Mouse (Mus musculus): Measurements from ENCODE around the gene Pex11b.
"Not testable (repeated sequence)": the region's sequence is repeated elsewhere in the genome, so short reads cannot be mapped to it uniquely, and the experiment has no call there.

The Pex11b gene

DNA sequence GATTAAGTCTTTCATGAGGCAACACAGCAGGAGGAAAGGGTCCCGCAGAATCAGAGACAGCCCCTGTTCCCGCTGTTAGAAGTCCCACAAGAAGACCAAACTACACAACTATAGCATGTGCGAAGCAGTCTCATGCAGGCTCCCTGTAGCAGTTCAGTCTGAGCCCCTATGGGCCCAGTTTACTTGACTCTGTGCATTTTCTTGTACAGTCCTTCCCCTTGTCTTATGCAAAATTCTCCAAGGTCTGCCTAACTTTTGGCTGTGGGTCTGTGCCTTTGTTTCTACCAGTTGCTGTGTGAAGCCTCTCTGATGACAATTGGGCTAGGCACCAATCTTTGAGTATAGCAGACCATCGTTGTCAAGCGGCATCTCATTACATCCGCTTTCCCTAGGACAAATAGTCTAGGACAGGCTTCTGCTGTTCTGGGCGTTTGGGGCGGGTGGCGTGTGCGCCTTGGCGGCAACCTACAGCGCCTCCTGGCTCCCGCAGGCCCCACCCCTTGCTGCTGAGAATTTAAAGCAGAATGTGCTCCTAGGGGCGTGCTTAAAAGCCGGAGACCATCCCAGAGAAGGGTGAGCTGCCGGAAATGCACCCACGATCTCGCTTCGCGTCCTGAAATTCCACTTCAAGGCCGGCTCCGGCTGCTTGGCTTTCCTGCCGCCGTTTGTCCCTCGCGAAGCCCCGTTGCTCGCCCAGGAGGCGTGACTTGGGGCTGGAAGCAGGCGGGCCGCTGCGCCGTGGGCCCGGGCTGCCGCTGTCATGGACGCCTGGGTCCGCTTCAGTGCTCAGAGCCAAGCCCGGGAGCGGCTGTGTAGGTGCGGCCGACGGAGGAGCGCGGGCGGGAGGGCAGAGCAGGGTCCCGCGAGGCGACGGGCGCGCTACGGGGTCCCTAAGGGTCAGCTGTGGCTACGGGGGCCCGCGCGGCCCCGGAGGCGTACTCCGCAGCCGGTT is at the start of gene Pex11b, which contains the start of gene Gm42957:
TSS of gene Pex11b (plus strand) at position 449 of the 952 bp plus-strand sequence.
TSS of gene Gm42957 (plus strand) at position 547 of the 952 bp plus-strand sequence.
- peak; percentile 75; the same call in 1 of the 2 replicates for ATAC-seq (ENCODE audit: insufficient number of reproducible peaks, low FRiP score, low TSS enrichment)

GRCm38 (mm10) chr3:96590657-96591056 is 44.5 kb upstream of the Pex11b start:
- ATAC-seq (ENCODE audit: insufficient number of reproducible peaks, low FRiP score, low TSS enrichment) = no peak

DNA sequence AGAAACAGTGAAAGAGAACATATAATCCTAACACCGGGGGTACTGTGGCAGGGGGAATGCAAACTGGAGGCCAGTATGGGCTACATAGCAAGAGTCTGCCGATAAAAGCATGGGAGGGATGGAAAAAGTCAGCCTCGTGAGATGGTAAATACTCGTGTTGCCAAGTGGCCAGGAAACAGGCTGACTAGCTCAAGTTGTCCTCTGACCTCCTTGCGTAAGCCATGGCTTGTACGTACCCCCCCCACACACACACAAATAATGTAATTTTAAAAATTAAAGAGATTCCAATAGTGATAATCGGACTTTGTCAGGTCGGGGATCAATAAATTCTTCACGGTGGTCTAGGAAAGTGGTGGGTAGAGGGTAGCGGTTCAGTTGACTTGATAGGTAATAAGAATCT is 41.8 kb upstream of the Pex11b start:
- ATAC-seq (ENCODE audit: insufficient number of reproducible peaks, low FRiP score, low TSS enrichment) = no peak

GRCm38 (mm10) chr3:96593790-96594560 is 41.2 kb upstream of the Pex11b start, which contains the start of gene Polr3gl:
TSS of gene Polr3gl (minus strand) at chr3:96594181.
- peak; percentile 83 for ATAC-seq (ENCODE audit: insufficient number of reproducible peaks, low FRiP score, low TSS enrichment)

DNA sequence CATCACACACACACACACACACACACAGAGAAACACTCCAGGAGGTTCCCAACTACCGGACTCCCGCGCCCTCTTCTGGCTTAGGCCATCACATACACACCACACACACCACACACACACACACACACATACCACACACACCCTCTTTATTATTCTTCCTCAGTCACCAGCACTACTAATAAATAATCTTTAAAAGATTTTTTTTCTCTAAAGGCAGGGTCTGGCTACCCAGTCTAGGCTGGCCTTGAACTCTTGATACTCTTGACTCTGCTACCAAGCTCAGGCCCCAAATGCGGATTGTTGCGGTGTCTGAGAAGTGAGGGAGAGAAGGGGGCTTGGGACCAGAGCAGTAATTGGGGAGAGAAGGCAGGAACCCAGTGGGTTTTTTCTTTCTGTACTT is 40.3 kb upstream of the Pex11b start:
- ATAC-seq (ENCODE audit: insufficient number of reproducible peaks, low FRiP score, low TSS enrichment) = no peak

- no peak for ATAC-seq (ENCODE audit: insufficient number of reproducible peaks, low FRiP score, low TSS enrichment)
These were observed 39.5 kb upstream of the Pex11b start for GRCm38 (mm10) chr3:96595661-96596060.

DNA sequence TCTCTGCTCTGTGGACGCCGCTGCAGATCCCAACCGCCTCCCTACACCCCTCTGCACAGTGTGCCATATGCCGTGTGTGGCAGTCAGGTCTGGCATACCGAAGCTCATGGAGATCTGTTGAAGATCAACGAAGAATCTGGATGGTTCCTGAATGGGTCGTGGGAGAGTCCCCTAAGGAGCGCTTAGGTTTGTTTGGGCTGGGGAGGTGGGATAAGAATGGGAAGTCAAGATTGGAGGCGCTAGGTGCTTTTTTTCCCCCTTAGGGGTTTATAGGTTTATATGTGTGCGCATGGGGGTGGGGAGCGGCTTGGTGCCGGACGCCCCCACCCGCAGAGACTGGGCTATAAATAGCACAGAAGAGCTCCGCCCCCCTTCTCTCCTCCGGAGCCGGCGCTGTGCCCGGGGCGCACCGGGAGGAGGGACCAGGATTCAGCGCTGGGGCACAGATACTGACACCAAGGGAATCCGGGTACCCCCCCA is 38.9 kb upstream of the Pex11b start, which contains the start of gene Ankrd34a:
TSS of gene Ankrd34a (plus strand) at position 409 of the 480 bp plus-strand sequence.
- ATAC-seq (ENCODE audit: insufficient number of reproducible peaks, low FRiP score, low TSS enrichment) = peak; percentile 28; the same call in 1 of the 2 replicates

GRCm38 (mm10) chr3:96596855-96597254 is 38.3 kb upstream of the Pex11b start:
- no peak for ATAC-seq (ENCODE audit: insufficient number of reproducible peaks, low FRiP score, low TSS enrichment)

DNA sequence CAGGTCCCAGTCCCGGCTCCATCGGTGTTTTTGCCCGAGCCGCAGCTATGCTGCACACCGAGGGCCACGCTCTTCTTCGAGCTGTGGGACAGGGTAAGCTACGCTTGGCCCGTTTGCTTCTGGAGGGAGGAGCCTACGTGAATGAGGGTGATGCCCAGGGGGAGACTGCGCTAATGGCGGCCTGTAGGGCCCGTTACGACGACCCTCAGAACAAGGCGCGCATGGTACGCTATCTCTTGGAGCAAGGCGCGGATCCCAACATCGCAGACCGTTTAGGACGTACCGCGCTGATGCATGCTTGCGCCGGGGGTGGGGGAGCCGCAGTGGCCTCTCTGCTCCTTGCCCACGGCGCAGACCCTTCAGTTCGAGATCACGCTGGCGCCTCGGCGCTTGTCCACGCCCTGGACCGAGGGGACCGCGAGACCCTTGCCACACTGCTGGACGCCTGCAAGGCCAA is 37.7 kb upstream of the Pex11b start:
- ATAC-seq (ENCODE audit: insufficient number of reproducible peaks, low FRiP score, low TSS enrichment) = no peak

DNA sequence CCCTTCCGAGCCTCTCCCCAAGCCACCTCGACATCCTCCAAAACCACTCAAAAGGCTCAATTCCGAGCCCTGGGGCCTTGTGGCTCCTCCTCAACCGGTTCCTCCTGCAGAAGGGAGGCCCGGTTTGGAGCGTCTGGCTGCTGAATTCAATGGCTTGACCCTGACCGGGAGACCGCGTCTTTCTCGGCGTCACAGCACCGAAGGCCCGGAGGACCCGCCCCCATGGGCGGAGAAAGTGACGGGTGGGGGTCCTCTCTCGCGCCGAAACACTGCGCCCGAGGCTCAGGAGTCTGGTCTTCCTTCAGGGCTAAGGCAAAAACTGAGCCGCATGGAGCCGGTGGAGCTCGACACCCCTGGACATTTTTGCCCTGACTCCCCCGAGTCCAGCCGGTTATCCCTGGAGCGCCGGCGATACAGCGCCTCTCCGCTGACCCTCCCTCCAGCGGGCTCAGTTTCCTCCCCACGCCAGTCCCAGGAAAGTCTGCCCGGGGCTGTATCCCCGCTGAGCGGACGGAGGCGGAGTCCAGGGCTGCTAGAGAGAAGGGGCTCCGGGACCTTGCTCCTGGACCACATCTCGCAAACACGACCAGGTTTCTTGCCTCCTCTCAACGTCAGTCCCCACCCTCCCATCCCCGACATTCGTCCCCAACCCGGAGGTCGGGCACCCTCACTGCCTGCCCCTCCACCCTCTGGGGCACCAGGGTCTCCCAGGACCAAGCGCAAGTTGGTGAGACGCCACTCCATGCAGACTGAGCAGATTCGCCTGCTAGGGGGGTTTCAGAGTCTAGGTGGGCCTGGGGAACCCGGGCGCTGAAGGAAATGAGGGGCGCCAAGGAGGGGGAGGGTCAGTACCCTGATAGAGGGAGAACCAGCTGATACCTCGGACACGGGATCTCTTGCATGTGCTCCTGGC is 36.8 kb upstream of the Pex11b start:
- no peak for ATAC-seq (ENCODE audit: insufficient number of reproducible peaks, low FRiP score, low TSS enrichment)

- ATAC-seq (ENCODE audit: insufficient number of reproducible peaks, low FRiP score, low TSS enrichment) = no peak
These were observed 36.1 kb upstream of the Pex11b start for GRCm38 (mm10) chr3:96599069-96599393.

- no peak for ATAC-seq (ENCODE audit: insufficient number of reproducible peaks, low FRiP score, low TSS enrichment)
These were observed 35.8 kb upstream of the Pex11b start for GRCm38 (mm10) chr3:96599411-96599810.

DNA sequence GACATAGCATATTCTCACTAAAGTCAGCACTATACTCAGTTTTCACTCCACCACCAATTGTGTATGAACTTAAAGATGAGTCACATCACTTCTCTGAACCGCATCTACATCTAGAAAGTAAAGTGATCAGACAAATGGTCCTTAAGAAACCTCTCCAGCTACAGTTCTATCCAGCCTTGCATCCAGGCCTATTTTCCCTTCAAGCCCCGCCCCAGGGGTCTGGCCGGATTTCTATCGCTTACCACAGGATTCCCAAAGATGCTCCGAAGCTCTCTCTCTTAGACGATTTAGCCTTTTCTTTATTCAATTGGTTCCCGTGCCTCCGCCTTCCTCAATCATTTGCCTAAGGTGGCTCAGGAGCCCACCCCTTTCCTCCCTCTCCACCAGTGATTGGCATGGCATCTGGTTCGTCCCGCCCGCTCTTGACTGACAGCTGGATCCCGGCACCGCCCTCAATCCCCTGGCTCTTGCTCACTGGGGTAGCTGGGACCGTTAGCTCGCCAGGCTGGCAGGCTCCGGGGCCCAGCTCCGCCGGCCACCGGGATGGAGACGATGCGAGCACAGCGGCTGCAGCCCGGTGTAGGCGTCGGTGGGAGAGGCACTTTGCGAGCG is 34.4 kb upstream of the Pex11b start, which contains the start of gene Lix1l:
TSS of gene Lix1l (plus strand) at position 511 of the 612 bp plus-strand sequence.
- peak; percentile 81 for ATAC-seq (ENCODE audit: insufficient number of reproducible peaks, low FRiP score, low TSS enrichment)

DNA sequence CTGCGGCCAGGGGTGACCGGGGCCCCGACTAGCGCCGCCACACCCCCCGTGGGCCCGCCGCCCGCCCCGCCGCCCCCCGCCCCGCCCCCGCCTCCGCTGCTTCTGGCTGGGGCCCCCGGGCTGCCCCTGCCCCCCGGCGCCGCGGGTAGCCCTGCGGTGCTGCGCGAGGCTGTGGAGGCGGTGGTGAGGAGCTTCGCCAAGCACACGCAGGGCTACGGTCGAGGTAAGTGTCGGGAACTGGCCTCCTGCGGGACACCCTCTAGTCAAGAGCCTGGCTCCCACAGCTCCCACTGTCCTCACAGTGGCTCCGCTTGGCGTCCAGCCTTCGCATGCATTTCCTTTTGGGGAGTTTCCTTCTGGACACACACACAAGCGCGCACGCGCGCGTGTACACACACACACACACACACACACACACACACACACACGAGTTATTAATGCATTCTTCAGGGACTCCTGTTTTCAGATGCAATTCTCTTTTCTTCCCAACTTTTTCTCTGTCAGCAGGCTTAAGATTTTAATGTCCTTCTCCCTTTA is 33.9 kb upstream of the Pex11b start:
- no peak for ATAC-seq (ENCODE audit: insufficient number of reproducible peaks, low FRiP score, low TSS enrichment)

GRCm38 (mm10) chr3:96601941-96602703 is 33.1 kb upstream of the Pex11b start:
- no peak for ATAC-seq (ENCODE audit: insufficient number of reproducible peaks, low FRiP score, low TSS enrichment)

DNA sequence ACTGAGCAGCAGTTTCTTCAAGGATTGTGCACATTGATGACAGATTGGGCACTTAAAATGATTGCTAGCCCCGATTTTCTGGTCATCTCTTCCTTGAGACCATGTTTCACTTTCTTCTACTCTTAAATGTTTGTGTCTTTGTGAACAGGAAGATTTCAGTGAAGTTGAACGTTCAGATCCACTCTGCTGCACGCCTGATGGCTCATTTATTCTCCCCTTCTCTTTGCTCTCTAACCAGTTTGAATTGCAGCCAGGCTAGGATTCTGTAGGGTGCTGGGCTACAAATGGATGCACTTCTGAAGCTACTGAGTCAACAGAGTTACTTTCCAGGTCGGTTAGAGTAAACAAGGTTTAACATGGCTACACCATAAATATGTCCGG is 32.5 kb upstream of the Pex11b start:
- ATAC-seq (ENCODE audit: insufficient number of reproducible peaks, low FRiP score, low TSS enrichment) = no peak

- no peak for ATAC-seq (ENCODE audit: insufficient number of reproducible peaks, low FRiP score, low TSS enrichment)
These were observed 31.9 kb upstream of the Pex11b start for GRCm38 (mm10) chr3:96603311-96603710.

- ATAC-seq (ENCODE audit: insufficient number of reproducible peaks, low FRiP score, low TSS enrichment) = not testable (repeated sequence)
These were observed 29.2 kb upstream of the Pex11b start for GRCm38 (mm10) chr3:96606007-96606406.
